Mouse (Mus musculus) yolk sac, embryonic 10.5 days (tissue): ENCODE results near the gene Mas1.

Source experiments
- DNase-seq: peaks from one replicate; pipeline ENCODE4 v3.0.0-alpha.2; 2017; ENCODE audit warnings: low spot score

Mas1 gene

DNA sequence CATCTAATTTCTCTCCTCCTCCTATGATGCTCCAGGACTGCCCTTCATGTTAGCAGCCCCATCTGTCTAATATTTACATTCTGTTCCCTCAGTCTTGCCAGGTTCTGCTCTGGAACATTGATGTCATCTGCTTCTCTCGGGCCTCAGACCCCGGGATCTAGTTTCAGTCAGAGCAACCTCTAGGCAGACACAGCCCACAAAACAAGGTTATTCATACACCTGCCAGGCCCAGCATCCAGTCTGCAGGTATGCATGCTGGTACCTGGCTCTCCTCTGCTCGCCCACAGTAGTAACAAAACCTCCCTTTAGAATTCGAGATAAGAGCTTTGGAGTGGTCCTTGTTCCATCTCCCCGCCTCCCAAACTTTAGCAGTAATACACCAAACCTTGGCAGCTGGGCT lies 37.6 kb downstream of the Mas1 start:
- DNase-seq: no peak

DNA sequence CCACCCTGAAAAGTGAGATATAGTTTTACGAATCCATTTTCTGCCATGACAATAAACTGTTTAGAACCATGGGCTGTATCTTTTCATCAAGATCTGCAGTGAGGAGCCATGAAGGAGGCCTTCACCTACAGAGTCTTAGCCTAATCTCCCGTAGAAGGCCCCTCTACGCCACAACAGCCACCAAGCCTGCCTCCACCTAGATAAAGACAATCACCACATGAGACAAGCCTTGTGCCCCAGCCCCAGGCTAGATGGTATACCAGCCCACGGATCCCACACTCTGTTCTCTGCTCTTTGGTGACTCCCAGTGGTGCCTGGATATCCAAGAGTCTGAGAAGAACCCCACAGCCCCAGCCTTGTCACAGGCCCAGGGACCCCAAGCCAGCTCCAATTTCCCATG lies 52.1 kb downstream of the Mas1 start:
- no peak for DNase-seq

DNA sequence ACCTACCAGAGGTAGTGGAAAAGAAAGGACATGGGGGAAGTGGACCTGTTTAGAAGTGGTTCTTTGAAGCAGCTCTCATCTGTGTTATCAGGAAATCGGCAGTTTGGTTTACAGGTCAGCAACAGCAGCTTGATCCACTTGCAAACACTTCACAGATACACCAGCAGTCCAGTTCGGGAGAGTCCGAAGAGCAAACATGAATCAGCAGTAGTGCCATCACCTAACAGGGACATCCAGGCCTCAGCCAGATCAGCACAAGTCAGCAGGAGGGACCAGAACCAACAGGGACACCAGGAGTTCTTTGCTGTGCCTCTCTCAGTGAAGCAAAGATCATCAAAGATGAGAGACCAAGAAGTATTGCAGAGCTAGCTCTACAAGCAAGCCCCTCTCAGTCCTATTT lies 53.4 kb downstream of the Mas1 start:
- peak; percentile 69 for DNase-seq

DNA sequence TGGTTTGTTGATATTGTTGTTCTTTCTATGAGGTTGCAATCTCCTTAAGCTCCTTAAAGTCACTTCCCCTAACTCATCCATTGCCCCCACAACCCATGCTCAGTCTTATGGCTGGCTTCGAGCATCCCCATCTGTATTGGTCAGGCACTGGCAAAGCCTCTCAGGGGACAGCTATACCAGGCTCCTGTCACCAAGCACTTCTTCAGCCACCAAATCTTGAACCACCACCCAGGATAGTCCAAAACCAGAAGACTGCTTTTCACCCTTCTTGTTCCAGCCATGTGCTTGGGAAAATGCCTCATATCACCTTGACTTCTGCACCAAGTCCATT lies 57.0 kb downstream of the Mas1 start:
- DNase-seq: no peak

DNA sequence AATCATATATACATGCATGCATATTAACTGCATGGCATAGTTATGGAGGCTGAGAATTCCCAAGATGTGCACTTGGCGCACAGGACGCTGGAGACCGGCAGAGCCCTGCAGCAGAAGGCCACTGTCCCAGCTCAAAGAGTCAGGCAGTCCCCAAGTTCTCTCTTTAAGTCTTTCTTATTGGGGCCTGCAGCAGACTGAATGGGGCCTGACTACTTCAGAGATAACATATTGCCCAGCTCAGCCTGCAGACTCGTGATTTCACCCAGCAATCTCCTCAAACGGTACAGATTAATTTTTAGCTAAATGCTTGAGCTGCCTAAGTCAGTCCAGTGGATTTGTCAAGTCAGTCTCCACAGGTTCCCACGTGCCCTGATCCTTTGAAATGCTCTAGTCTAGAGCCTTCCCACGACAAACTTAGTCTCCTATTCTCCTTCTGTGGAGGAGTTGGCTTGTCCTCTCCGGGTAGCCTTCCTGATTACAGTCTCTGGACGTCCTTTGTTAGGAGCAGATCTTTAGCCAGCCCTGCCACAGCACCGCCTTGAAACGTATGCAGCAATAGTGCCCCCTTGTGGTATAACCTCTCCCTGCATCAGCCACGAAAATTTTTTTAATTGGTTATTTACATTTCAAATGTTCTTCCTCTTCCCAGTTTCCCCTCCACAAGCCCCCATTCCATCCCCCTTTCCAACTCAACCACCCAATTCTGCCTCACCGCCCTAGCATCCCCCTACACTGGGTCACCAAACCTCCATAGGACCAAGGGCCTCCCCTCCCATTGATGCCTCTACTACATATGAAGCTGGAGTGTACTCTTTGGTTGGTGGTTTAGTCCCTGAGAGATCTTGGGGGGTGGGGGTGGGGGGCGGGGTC lies 57.6 kb downstream of the Mas1 start:
- peak; percentile 82 for DNase-seq

DNA sequence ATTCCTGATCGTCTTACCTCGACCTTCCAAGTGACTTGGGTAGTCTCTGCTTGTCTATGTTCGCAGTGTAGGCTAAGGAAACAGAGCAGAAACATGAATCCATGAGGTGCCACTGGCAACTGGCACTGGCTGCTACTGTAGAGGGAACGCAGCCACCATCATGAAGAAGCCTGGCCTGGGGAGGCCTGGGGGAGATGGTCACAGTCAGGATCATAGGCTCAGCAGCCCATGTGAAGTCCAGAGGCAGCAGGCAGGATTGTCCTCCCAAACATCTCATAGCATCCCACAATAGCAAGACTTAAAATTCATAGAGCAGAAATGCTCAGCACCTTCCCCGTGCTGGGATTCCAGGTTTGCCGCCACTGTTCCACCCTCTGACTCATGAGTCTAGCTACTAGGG lies 59.1 kb downstream of the Mas1 start:
- DNase-seq: no peak

DNA sequence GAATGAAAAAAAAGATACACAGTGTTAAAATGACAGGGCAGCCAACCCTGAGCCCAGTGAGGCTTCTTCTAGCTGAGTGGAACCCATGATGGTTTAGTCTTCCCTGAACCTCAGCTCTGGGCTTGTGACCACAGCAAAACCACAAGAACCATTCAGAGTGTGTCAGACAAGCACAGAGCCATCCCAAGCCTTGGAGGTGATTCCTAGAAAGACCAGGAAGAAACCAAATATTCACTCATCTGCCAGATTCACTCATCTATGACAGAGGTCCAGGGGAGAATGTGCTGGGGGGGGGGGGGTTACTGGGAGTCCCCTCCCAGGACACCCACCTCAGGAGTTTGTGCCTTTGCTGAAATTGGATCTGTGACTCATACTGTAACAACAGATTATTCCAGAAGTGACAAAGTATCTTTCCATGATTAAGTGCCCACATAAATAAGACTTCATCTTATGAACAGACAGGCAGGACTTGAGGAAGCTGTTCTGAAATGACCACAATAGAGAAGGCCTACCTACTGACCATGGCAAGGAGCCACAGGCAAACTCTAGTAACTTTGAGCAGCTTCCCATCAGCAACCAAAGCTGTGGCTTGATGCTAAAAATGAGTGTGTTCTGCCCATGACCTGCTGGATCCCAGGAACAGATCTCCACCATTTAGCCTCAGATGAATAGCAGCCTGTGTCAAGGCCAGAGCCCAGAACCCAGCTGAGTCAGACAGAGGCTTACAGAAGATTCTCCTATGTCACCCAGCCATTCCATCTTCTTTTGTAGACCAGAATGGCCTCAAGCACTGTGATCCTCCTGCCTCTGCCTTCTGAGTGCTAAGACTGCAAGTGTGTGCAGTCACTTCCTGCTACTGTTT lies 63.1 kb downstream of the Mas1 start:
- DNase-seq: no peak

DNA sequence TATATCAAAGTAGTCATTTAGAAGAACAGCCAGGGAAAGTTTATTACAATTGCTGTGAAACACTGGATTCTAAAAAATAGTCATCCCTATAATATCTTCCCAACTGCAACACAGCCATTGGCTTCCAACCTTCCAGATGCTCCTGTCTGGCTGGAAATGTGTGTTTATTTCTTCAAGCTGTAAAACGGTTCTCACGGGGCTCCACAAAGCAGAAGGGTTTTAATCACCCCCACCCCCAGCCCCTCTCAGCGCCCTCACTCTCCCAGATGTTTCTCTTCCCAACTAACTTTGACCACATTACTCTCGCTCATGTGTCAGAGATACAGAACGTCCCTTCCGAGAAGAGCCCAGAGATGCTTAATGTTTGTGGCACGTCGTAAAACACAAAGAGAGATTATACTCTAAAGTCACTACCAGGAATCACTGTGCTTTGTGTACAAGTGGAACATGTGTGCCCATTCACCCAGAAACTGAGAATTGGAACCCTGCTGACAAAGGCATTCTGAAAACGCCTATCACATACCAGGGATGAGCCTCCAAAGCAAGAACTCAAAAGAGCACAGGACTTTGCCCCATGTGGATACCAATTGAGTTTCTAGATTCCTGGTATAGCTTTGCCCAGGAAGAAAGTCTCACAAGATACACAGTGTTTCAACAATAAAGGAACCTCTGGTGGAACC lies 65.9 kb downstream of the Mas1 start:
- DNase-seq: no peak

DNA sequence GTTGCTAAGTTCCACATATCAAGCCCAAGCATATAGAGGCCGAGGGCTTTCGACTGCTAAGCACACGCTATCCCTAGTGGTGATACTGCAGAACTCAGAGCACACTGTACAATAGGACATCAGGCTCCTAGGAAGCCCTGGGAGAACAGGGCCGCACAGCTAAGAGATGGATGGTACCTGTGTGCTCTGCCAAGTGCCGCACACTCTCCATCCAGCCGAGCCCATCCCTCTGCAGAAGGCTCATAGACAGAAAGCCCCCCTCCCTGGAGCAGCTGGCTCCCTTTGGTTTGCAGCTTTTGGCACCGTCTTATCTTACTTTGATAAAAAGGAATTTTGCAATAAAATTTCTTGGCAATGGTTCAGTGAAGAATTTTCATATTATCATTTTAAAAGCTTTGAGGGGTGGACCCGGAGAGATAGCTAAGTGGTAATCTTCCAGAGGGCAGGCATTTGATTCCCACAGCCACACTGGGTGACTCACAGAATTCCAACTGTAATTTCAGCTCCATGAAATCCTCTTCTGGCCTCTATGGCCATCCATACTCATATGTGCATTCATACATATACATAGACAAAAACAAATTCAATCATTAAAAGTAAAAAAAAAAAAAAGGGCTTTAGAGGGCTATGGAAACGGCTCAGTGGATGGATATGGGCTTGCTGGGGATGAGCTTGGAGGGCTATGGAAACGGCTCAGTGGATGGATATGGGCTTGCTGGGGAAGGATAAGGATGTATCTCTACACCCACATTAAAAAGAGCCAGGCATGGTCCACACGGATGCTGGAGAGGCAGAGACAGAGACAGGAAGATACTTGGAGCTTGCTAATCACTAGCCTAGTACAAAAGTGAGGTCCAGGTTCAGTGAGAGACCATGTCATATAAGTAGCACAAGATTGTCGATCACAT lies 68.3 kb downstream of the Mas1 start:
- DNase-seq: no peak

DNA sequence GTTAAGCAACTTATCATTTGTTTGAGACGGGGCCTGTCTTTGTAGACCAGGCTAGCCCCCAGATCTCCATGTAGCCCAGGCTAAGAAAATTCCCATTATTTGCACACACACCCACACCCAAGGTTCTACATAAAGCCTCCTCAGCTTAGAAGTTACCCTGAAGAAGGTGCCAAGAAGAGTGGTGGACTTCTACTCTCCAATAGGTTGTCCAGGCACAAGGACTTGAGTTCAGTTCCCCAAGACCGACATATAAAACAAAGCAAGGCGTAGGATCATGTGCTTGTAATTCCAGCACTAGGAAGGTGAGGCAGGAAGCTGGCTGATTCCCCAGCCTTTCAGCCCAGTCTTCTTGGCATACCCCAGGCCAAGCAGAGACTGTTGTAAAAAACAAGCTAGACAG lies 69.4 kb downstream of the Mas1 start:
- no peak for DNase-seq

DNA sequence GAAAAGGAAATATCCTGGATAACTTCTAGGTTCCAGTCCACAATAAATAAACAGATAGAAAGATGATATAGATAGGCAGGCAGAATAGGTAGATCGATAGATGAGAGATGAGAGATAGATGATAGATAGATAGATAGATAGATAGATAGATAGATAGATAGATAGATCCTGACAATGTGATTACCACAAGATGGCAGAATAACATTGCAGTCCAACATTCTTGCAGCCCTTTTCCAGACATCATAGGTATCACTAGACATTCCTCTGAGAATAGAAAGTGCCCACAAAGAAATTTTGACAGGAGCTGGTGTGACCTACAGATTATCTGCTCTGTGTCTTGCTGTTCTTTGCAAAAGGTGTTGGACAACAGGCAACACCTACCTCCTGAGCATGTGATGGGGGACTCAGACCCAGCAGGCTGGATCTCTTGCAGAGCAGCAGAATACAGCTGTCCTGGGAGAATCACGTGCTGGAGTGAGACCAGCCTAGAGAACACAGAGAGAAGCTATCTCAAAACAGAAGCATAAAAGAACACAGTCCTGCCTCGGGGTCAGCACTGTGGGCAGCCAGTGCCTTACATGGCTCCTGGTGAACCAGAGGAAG lies 70.4 kb downstream of the Mas1 start:
- peak; percentile 40 for DNase-seq

DNA sequence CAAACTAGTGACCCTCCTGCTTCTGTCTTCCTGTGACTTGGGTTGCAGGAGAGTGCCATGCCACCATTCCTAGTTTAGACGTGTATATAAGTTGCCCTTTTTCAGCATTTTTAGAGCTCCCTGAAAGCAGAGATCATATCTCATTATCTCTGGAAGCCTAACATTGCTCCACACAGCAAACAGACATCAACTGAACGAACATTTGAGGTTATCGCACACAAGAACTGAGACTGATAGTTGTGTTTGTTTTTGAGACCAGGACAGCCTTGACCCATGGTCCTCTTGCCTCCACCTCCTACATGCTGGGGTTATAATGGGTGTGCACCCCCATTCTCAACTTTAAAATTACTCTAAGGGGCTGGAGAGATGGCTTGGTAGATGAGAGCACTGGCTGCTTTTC lies 71.3 kb downstream of the Mas1 start:
- DNase-seq: peak; percentile 57

DNA sequence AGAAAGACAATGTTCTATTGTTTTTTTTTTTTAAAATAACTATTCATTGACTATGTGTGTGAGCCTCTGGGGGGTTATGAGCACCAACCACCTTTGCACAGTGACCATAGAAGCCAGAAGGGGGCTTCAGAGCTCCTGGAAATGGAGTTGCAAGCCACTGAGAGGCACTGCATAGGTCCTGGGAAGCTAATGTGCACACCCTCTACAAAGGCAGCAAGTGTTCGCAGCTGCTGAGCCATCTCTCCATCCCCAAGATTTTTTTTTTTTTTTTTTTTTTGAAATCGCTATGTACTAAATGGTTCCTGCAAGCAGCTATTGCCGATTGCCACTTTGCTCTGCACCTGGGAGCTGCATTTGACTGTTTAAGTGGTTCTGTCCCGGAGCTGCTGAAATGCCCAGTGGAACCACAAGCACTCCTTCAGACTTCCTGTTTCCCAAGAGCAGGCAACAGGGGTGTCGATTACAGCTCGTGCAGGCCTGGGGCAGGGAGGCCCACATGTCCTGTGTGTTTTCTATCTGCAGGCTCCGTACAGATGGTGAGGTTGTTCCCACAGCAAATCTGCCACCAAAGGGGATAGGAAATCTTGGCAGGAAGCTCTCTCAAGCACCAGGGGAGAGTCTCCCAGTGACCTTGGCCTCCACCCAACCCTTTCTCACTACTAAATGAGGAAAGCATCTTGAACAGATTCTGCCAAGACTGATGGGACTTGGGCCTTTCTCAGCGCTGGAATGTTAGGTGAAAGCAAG lies 74.1 kb downstream of the Mas1 start:
- DNase-seq: peak; percentile 41

DNA sequence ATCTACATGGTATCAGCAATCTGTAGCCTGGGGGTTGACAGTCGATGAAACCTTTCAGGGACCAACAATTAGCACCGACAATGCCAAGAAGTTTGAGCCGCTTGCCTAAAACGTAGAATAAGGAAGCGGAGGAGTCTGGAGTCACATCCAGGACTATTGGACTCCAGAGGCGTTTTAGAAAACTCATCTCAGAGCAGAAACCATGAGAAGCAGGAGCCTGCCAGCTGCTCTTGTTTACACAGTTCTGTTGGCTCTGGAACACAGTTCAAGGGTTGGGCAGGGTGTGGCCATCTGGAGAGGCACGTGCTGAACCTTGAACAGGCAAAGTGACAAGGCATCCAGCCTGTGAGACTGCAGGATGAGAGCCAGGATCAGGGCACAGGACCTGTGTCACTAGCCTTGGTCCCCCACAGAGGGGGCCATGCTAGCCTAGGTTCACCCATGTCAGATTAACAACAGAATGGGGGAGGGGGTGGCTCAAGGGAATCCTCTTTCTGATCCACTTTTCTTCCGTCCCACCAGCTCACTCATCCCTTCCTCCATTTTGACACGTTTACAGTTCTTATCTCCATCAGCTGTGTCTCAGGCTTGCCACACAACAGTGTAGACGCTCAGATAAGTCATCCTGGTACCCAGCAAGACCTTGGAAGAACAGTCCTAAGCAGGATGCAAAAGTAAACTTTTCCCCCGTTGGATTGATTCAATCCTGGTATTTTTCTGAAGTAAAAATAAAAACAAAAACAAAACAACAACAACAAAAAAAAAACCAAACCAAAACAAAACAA lies 75.3 kb downstream of the Mas1 start:
- DNase-seq: peak; percentile 90

DNA sequence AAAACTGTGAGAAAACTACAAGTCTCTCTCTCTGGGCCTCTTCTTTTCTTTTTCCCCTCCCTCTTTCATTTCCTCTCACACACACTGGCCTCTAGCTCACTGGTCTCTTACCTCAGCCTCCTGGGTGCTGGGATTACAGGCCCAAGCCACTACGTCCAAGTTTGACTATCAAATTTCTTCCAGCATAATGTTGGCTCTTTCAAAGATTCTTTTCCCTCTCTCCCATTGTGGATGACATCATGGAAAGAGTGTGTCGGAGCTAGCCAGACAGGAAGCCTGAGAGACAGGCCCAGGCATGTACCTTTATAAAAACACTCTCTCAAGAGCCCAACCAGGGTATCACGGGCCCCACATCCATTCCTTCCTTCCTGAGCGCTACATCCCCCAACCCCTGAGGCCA lies 76.5 kb downstream of the Mas1 start:
- DNase-seq: peak; percentile 44

DNA sequence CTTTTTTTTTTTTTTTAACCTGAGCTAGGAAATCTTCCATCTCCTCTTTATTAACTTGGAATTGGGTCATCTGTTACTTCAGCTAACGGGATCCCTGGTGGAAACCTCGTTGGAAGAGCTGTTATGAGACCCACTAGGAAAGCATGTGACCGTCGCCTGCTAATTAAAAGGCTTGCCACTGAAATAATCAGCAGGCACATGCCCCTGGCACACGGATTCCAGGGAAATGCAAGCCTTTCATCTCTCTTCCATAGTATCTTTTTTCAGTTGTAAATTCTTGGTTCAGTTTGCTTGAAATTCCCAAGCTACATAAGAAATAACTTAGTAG lies 76.9 kb downstream of the Mas1 start:
- no peak for DNase-seq
